Mouse (Mus musculus) heart, embryonic 13.5 days (tissue): ENCODE data around the gene Slc22a14. TPM values are rescaled to one million over a fixed set of nuclear protein-coding genes. Genes with fewer than 3 reads are reported as not detected.

Experiments
- ATAC-seq: fragments of 200-750 bp; cut with Nextera tagmentation; 2 replicates; pipeline ENCODE4 v1.8.0; 2017; ENCODE audit warnings: moderate TSS enrichment; ENCODE audit not compliant: insufficient number of reproducible peaks, low FRiP score, low TSS enrichment; ENCODE audit errors: extremely low read depth
- H3K27ac ChIP-seq: fragments of 300-500 bp; sonication (generic); replicated peaks from 2 replicates; pipeline ENCODE4 v1.5.1; 2015; ENCODE audit warnings: moderate library complexity, mild to moderate bottlenecking, inconsistent platforms
- H3K27me3 ChIP-seq: fragments of 300-500 bp; sonication (generic); replicated peaks from 2 replicates; pipeline ENCODE4 v1.6.1; 2015; ENCODE audit warnings: mild to moderate bottlenecking, inconsistent platforms
- H3K36me3 ChIP-seq: fragments of 300-500 bp; sonication (generic); 2 replicates; pipeline ENCODE4 v1.6.1; 2015; ENCODE audit warnings: mild to moderate bottlenecking, inconsistent platforms
- H3K4me1 ChIP-seq: fragments of 300-500 bp; sonication (generic); 2 replicates; pipeline ENCODE4 v1.6.1; 2015; ENCODE audit warnings: inconsistent platforms
- H3K4me2 ChIP-seq: fragments of 300-500 bp; sonication (generic); 2 replicates; pipeline ENCODE4 v1.6.1; 2015; ENCODE audit warnings: inconsistent platforms, mild to moderate bottlenecking, moderate library complexity
- H3K4me3 ChIP-seq: fragments of 300-500 bp; sonication (generic); 2 replicates; pipeline ENCODE4 v1.5.1; 2015; ENCODE audit warnings: moderate library complexity, mild to moderate bottlenecking, inconsistent platforms
- H3K9ac ChIP-seq: fragments of 300-500 bp; sonication (generic); 2 replicates; pipeline ENCODE4 v1.6.1; 2015; ENCODE audit warnings: inconsistent platforms, mild to moderate bottlenecking, moderate library complexity
- H3K9me3 ChIP-seq: fragments of 300-500 bp; sonication (generic); 2 replicates; pipeline ENCODE4 v1.6.1; 2016; ENCODE audit warnings: inconsistent platforms
- WGBS: fragments of 180-500 bp; shearing (Covaris S2); methylation state at CpG from one replicate; pipeline ENCODE4 v1.1.7; 2015; ENCODE audit warnings: mixed read lengths; 5-methylcytosine and 5-hydroxymethylcytosine counted together
- polyA plus RNA-seq: library from polyadenylated mRNA; unstranded; fragments of >200 nt; fragmentation: Nextera tagmentation; extraction: Ambion mirVana; gene quantifications from 2 replicates; pipeline ENCODE4 v1.2.1, GENCODE M21; 2015

Gene Slc22a14
- polyA plus RNA-seq, 1 experiment from 2014 or later: not detected

DNA sequence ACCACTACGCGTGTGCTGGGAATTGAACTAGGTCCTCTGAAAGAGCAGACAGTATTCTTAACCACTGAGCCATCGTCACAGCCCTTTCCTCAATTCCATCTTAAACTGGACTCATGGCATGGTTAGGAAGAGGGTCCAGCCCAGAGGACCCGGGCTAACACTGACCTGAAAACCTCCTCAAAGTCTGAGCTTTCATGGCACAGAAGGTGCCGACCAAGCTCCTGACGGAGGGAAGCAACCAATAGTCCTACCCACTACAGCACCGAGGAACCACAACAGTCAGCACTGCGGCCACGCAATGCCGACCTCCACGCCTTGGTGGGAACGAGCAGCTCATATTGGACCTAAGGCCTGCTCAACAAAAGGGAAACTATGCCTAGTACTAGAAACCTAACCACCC lies 109.2 kb downstream of the Slc22a14 start:
- H3K4me1 ChIP-seq: no peaks in the 10 kb centered on the region
- peaks cover 87% of the 10 kb centered on the region for H3K36me3 ChIP-seq
- H3K27ac ChIP-seq: no peak overlapping the region
- no peaks in the 10 kb centered on the region for H3K9me3 ChIP-seq
- WGBS: 93% methylated on average over 12 of the region's 12 CpGs
- H3K4me3 ChIP-seq: no peak overlapping the region
- no peak overlapping the region for H3K4me2 ChIP-seq
- H3K9ac ChIP-seq: no peak overlapping the region
- H3K27me3 ChIP-seq: no peaks in the 10 kb centered on the region
- no peak for ATAC-seq

DNA sequence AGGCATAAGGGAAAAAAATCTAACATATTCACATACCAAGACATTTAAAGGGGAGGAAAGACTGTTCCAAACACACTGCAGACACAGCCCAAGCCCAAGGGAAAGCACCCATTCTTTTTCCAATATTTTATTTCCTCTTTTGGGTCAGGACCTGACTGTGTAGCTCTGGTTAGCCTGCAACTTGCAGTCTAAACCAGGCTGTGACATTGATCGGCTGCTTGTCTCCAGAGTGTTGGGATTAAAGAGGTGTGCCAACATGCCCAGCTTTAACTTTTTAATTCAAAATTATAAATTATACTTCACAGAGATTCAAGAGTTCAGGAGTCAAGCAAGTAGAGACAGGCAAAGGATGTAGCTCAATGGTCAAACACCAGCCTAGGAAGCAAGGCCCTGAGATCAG lies 110.3 kb downstream of the Slc22a14 start:
- no peak overlapping the region for H3K27ac ChIP-seq
- peaks cover 91% of the 10 kb centered on the region for H3K36me3 ChIP-seq
- H3K4me1 ChIP-seq: no peaks in the 10 kb centered on the region
- no peaks in the 10 kb centered on the region for H3K9me3 ChIP-seq
- H3K4me3 ChIP-seq: no peak overlapping the region
- no peak overlapping the region for H3K9ac ChIP-seq
- no peak for ATAC-seq
- H3K4me2 ChIP-seq: no peak overlapping the region
- no peaks in the 10 kb centered on the region for H3K27me3 ChIP-seq
- 95% methylated on average over 1 of the region's 1 CpGs for WGBS

DNA sequence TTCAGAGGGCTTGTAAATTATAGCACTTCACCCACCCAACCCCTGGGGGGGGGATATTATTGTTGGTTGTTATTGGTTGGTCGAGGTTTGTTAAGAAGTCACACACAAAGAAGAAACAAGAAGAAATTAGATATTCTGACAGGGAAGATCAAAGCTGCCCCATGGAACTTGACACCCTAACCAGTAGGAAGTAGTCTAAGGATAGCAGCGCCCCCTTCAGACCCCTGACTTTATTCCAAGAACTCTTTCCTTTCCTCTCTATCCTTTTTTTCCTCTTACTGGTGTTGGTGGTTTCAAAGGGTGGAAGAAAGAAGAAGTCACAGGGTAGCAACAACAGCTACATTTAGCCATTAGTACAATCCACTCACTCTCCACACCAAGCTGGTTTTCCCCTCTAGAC lies 111.2 kb downstream of the Slc22a14 start:
- no peaks in the 10 kb centered on the region for H3K27me3 ChIP-seq
- no peak overlapping the region for H3K9ac ChIP-seq
- ATAC-seq: no peak
- no peaks in the 10 kb centered on the region for H3K9me3 ChIP-seq
- no peaks in the 10 kb centered on the region for H3K4me1 ChIP-seq
- WGBS: 84% methylated on average over 2 of the region's 2 CpGs
- no peak overlapping the region for H3K4me3 ChIP-seq
- no peak overlapping the region for H3K27ac ChIP-seq
- H3K36me3 ChIP-seq: peaks cover 91% of the 10 kb centered on the region
- H3K4me2 ChIP-seq: no peak overlapping the region

DNA sequence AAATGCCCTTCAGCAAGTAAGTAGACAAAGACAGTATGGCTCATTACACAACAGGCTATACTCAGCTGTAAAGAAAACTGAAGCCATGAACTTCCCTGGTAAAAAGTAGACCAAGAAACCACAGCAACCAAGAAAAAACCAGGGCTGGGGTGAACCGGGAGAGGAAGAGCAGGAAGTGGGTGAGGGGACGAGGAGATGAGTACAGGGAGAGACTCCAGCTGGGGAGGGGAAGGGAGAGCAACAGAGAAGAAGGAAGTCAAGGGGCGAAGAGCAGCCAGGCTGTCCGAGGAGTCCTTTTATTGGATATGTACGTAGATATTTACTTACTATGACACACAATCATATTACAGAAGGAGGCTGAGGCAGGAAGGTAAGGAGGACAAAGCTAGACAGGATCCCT lies 117.4 kb downstream of the Slc22a14 start:
- Histone ChIP-seq H3K4me1 (no peaks in the 10 kb centered on the region), H3K4me3 (no peak overlapping the region), H3K36me3 (peaks cover 80% of the 10 kb centered on the region), H3K27me3 (no peaks in the 10 kb centered on the region), H3K9ac (no peak overlapping the region), H3K4me2 (no peak overlapping the region), H3K9me3 (no peaks in the 10 kb centered on the region), H3K27ac (no peak overlapping the region)
- no peak for ATAC-seq
- WGBS: 78% methylated on average over 5 of the region's 5 CpGs

DNA sequence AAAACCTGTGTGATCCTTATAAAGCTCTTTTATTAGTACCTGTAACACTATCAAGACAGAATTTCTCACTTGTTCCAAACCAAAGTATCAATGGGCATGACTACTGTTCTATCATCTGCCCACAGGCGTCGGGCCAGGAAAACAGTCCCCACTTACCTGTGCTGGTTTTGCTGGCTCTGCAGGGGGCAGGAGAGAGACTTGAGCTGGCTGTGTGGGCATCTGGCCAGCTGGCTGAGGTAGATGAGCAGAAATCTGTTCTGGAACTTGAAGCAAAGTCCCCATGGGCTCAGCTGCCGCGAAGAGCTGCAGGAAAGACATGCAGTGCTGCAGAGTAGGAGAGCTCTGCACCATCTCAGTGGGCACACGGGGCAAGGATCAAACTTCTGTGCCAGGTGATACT lies 118.5 kb downstream of the Slc22a14 start:
- Histone ChIP-seq H3K9me3 (no peaks in the 10 kb centered on the region), H3K4me2 (no peak overlapping the region), H3K27me3 (no peaks in the 10 kb centered on the region), H3K27ac (no peak overlapping the region), H3K4me3 (no peak overlapping the region), H3K9ac (no peak overlapping the region), H3K36me3 (peaks cover 86% of the 10 kb centered on the region), H3K4me1 (no peaks in the 10 kb centered on the region)
- 87% methylated on average over 5 of the region's 5 CpGs for WGBS
- ATAC-seq: no peak

DNA sequence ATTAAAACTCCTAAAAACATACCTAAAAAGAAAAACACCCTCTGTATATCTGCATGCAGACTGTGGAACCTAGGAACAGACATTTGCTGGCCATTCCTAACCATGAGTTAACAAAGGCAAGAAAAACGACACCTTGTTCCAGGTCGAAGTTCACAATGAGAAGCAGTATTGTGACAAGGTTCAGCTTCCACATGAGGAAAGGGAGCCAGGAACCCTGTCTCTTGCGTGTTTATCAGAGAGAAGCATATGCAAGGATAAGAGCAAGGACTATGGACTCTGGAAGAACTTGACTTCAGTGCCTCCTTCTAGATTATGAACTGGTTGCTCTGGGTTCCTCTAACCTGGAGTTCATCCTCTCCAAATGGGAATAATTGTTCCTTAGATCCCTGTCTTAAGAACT lies 121.4 kb downstream of the Slc22a14 start:
- no peak overlapping the region for H3K4me2 ChIP-seq
- H3K27ac ChIP-seq: no peak overlapping the region
- H3K27me3 ChIP-seq: no peaks in the 10 kb centered on the region
- H3K9ac ChIP-seq: no peak overlapping the region
- no peaks in the 10 kb centered on the region for H3K9me3 ChIP-seq
- no peak overlapping the region for H3K4me3 ChIP-seq
- no peaks in the 10 kb centered on the region for H3K4me1 ChIP-seq
- ATAC-seq: no peak
- WGBS: 91% methylated on average over 3 of the region's 3 CpGs
- H3K36me3 ChIP-seq: peaks cover 87% of the 10 kb centered on the region

DNA sequence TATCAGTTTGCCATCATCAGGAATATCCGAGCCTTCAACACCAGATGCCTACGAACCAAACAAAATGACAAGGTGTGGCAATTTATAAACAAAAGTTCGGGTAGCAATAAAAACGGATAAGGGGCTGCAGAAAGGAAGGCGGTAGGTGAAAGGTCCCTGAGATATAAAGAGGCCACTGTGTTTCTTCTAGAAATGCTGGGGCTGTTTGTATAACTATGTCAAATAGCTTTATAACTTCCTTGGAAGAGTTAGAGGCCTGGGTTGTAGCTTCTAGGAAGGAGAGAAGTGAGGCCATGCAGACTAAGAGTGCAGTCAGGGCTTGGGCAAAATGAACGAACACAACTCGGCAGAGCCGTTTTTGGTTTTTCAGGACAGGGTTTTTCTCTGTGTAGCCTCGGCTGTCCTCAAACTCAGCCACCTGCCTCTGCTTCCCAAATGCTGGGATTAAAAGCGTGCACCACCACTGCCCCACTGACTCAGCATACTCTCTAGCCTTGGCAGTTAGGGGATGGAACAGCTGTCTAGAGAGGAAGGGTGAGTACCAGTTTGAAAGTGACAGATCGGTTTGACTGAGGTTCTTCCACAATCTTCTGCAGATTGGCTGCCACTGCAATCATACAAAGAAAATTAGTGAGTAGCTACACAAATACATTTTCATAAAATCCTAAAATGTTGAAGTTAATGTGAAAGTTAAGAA lies 124.0 kb downstream of the Slc22a14 start:
- H3K36me3 ChIP-seq: peaks cover 82% of the 10 kb centered on the region
- WGBS: 83% methylated on average over 11 of the region's 11 CpGs

DNA sequence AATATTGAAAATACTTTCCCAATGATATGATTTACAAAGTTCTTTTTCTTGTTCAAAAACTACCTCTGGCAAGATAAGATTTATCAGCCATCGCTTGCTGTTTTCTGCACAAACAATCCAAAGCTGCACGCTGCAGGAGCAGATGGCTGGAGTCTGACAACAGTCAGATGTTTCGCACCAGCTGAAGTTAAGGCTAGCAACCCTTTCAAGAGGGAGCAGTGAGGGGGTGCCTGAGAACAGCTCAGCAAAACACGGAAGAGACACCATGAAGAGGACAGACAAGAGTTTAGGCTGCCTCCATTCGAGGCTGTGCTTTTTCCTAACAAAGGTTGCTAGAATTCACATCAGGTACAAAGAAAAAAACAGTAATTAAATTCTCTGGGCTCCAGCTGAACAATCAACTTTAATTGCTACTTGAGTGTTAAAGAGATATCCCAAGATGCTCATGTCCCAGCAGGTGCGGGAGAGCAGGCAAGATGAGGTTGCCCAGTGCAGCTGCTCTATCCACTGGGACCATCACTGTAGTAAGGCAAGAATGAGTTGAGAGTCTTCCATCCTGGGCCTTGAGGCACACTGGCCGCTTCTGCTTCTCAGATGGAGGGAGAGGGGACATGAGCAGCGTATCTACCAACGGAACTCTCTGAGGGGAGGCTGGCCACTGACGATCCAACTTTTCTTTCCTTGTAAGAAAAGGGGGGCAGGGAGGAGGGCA lies 124.9 kb downstream of the Slc22a14 start:
- Histone ChIP-seq H3K4me2 (no peak overlapping the region), H3K9ac (no peak overlapping the region), H3K27me3 (no peaks in the 10 kb centered on the region), H3K27ac (no peak overlapping the region), H3K4me3 (no peak overlapping the region), H3K36me3 (peaks cover 75% of the 10 kb centered on the region), H3K4me1 (no peaks in the 10 kb centered on the region), H3K9me3 (no peaks in the 10 kb centered on the region)
- WGBS: 90% methylated on average over 10 of the region's 10 CpGs
- ATAC-seq: no peak

More for the DNA sequence above, 124.0 kb downstream of the Slc22a14 start:
- no peaks in the 10 kb centered on the region for H3K4me1 ChIP-seq
- no peak for ATAC-seq
- H3K9ac ChIP-seq: no peak overlapping the region
- H3K27ac ChIP-seq: no peak overlapping the region
- H3K4me3 ChIP-seq: no peak overlapping the region
- no peaks in the 10 kb centered on the region for H3K9me3 ChIP-seq
- H3K4me2 ChIP-seq: no peak overlapping the region
- no peaks in the 10 kb centered on the region for H3K27me3 ChIP-seq

DNA sequence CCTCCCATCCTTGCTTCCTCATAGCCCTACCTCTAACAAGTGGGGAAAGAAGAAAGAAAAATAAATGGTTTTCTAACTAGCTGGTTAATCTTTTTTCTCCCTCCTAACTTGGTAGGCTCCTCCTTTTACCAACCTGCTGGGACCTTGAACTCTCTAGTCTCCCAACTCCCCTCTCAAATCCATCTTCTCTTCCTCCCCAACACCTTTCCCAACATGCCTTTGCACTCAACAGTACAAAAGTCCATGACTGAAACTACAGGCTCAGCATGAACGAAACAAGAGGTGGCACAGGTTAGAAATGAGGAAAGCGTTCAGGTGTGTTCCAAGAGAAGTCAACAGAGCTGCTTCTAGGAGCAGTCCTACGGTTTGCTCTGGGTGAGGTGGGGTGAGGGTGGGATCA lies 126.1 kb downstream of the Slc22a14 start:
- no peak for ATAC-seq
- no peaks in the 10 kb centered on the region for H3K4me1 ChIP-seq
- H3K4me2 ChIP-seq: no peak overlapping the region
- no peak overlapping the region for H3K27ac ChIP-seq
- H3K27me3 ChIP-seq: no peaks in the 10 kb centered on the region
- peaks cover 64% of the 10 kb centered on the region for H3K36me3 ChIP-seq
- no peak overlapping the region for H3K9ac ChIP-seq
- WGBS: 93% methylated on average over 3 of the region's 3 CpGs
- no peak overlapping the region for H3K4me3 ChIP-seq
- H3K9me3 ChIP-seq: no peaks in the 10 kb centered on the region

DNA sequence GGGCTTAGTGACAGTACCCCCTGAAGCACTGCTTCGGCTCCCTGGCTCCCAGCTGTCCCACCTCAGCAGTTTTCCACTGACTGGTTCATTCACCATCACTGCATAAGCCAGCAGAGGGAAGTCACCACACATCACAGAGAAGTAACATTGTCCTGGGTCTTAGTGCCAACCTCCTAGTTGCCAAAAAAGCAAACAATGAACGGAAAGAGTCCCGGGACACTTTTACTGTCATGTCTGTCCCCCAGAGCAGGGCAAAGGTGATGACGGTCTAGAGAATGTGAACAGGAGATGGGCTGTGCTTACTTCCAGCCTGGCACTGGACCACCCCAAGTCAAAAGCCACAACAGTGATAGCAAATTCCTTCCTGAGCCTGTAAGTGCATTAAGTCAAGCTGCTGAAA lies 126.6 kb downstream of the Slc22a14 start:
- Histone ChIP-seq H3K9me3 (no peaks in the 10 kb centered on the region), H3K4me2 (no peak overlapping the region), H3K36me3 (peaks cover 60% of the 10 kb centered on the region), H3K27ac (no peak overlapping the region), H3K27me3 (no peaks in the 10 kb centered on the region), H3K4me1 (no peaks in the 10 kb centered on the region), H3K4me3 (no peak overlapping the region), H3K9ac (no peak overlapping the region)
- 85% methylated on average over 4 of the region's 4 CpGs for whole genome bisulfite sequencing
- ATAC-seq: no peak

DNA sequence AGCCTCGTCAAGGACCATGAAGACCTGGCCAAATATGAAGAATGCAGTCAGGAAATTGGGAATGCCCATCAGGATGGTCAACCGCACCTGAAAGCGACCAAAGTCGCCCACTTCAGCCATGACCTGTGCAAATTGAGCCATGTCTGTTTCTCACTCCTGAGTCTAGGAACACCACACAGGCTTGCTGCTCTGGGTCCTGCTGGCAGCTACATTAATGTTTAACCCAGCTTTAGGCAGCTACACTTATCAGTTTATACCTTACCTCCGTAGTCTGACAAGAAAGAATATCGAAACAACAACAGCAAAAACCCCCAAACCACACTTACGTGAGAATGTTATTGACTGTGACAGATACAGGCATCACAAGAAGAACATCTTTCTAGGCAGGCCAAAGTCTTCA lies 133.8 kb downstream of the Slc22a14 start:
- no peaks in the 10 kb centered on the region for H3K4me1 ChIP-seq
- no peak overlapping the region for H3K27ac ChIP-seq
- no peak overlapping the region for H3K9ac ChIP-seq
- no peak overlapping the region for H3K4me3 ChIP-seq
- WGBS: 89% methylated on average over 7 of the region's 7 CpGs
- H3K27me3 ChIP-seq: no peaks in the 10 kb centered on the region
- H3K36me3 ChIP-seq: peaks cover 7% of the 10 kb centered on the region; the same call in 1 of the 2 replicates
- no peak overlapping the region for H3K4me2 ChIP-seq
- no peak for ATAC-seq
- no peaks in the 10 kb centered on the region for H3K9me3 ChIP-seq

DNA sequence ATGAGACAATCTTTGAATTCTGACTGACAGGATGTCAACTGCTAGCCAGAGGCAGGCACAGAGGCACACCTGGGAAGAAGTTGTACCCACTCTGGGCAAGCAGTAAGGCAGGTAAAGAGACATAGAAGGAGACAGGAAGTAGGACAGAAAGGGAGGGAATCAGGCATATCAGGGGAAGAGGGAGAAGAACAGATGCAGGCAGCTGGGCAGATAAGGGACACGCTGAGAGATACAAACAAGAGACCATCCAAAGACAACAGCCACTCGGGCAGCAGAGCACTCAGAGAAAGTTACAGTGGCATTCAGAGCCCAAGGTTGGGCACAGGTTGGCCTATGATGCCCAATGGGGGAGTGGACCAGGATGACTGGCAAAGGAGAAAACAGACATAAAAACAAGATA lies 134.5 kb downstream of the Slc22a14 start:
- ATAC-seq: no peak
- Histone ChIP-seq H3K4me2 (no peak overlapping the region), H3K4me3 (no peak overlapping the region), H3K4me1 (no peaks in the 10 kb centered on the region), H3K27ac (no peak overlapping the region), H3K27me3 (no peaks in the 10 kb centered on the region), H3K36me3 (peaks cover 10% of the 10 kb centered on the region), H3K9me3 (no peaks in the 10 kb centered on the region), H3K9ac (no peak overlapping the region)
- WGBS: 39% methylated on average over 2 of the region's 2 CpGs
